Mouse (Mus musculus) limb, embryonic 14.5 days (tissue): ENCODE measurements at regions not wholly inside any gene's neighbourhood (a gene's known extent, or its start where the extent isn't known, plus 50 kb on each side); places are given as distances from the start of the nearest gene placed in this dataset.

ENCODE experiments used
- ATAC-seq: fragments of 200-750 bp; cut with Nextera tagmentation; 2 replicates; pipeline ENCODE4 v1.8.0; 2017; ENCODE audit warnings: low read depth, moderate number of reproducible peaks, moderate TSS enrichment; ENCODE audit not compliant: low FRiP score
- DNase-seq: peaks from one replicate; pipeline ENCODE4 v3.0.0-alpha.2; 2015; ENCODE audit warnings: low spot score
- H3K27ac ChIP-seq: fragments of 300-500 bp; sonication (generic); replicated peaks from 2 replicates; pipeline ENCODE4 v1.5.1; 2014; ENCODE audit warnings: low read depth, mild to moderate bottlenecking, low read length, moderate library complexity, mixed read lengths
- H3K27me3 ChIP-seq: fragments of 300-500 bp; sonication (generic); 2 replicates; pipeline ENCODE4 v1.6.1; 2014; ENCODE audit warnings: low read length, mixed read lengths; ENCODE audit not compliant: control insufficient read depth, insufficient read depth
- H3K36me3 ChIP-seq: fragments of 300-500 bp; sonication (generic); 2 replicates; pipeline ENCODE4 v1.6.1; 2014; ENCODE audit warnings: mild to moderate bottlenecking, low read length, moderate library complexity, mixed read lengths; ENCODE audit not compliant: control insufficient read depth, insufficient read depth
- H3K4me1 ChIP-seq: fragments of 300-500 bp; sonication (generic); 2 replicates; pipeline ENCODE4 v1.6.1; 2014; ENCODE audit warnings: antibody characterized with exemption, low read length, mixed read lengths; ENCODE audit not compliant: control insufficient read depth, insufficient read depth
- H3K4me2 ChIP-seq: fragments of 300-500 bp; sonication (generic); replicated peaks from 2 replicates; pipeline ENCODE4 v1.6.1; 2014; ENCODE audit warnings: low read depth, mild to moderate bottlenecking, low read length, moderate library complexity; ENCODE audit not compliant: severe bottlenecking
- H3K4me3 ChIP-seq: fragments of 300-500 bp; sonication (generic); replicated peaks from 2 replicates; pipeline ENCODE4 v1.5.1; 2014; ENCODE audit warnings: low read length
- H3K9ac ChIP-seq: fragments of 300-500 bp; sonication (generic); 2 replicates; pipeline ENCODE4 v1.6.1; 2014; ENCODE audit warnings: mild to moderate bottlenecking, low read depth, low read length, moderate library complexity; ENCODE audit not compliant: severe bottlenecking
- H3K9me3 ChIP-seq: fragments of 300-500 bp; sonication (generic); 2 replicates; pipeline ENCODE4 v1.6.1; 2016; ENCODE audit warnings: low read length; ENCODE audit not compliant: control insufficient read depth
- POLR2A ChIP-seq: fragments of 200-500 bp; IDR thresholded peaks from 2 replicates; pipeline ENCODE4 v1.8.0; 2012; ENCODE audit warnings: inconsistent platforms, mild to moderate bottlenecking, moderate library complexity, borderline replicate concordance; ENCODE audit not compliant: insufficient read depth, insufficient read length; ENCODE audit errors: extremely low read depth
- whole genome bisulfite sequencing: fragments of 180-500 bp; shearing (Covaris S2); extraction: QIAGEN DNeasy Blood & Tissue Kit; methylation state at CpG from one replicate; pipeline ENCODE4 v1.1.7; 2014; 5-methylcytosine and 5-hydroxymethylcytosine counted together

DNA sequence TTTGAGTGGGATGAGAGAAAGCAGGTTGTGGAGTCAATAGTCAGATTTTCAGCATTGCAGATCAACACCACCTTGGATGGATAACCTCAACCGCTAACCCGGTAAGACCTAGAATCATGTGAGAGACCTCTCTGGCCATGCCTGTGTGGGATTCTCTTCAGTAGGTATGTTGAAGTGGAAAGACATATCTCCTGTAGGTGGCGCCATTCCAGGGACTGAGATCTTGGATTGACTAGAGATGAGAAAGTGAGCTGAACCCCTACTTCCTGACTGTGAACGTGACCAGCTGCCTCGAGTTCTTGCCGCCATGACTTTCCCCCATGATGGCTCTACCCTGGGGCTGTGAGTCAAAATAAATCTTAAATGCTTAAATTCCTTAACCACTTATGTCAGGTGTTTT is 102.7 kb downstream of the Eva1a start:
- H3K27ac ChIP-seq: no peak overlapping the region
- no peak overlapping the region for H3K4me2 ChIP-seq
- H3K9me3 ChIP-seq: no peaks in the 10 kb centered on the region
- H3K4me3 ChIP-seq: no peak overlapping the region
- no peaks in the 10 kb centered on the region for H3K36me3 ChIP-seq
- ATAC-seq: no peak
- no peak overlapping the region for H3K9ac ChIP-seq
- no peak for DNase-seq
- H3K27me3 ChIP-seq: no peaks in the 10 kb centered on the region
- TF ChIP-seq POLR2A: no peak
- H3K4me1 ChIP-seq: no peaks in the 10 kb centered on the region
- WGBS: 75% methylated on average over 6 of the region's 6 CpGs

DNA sequence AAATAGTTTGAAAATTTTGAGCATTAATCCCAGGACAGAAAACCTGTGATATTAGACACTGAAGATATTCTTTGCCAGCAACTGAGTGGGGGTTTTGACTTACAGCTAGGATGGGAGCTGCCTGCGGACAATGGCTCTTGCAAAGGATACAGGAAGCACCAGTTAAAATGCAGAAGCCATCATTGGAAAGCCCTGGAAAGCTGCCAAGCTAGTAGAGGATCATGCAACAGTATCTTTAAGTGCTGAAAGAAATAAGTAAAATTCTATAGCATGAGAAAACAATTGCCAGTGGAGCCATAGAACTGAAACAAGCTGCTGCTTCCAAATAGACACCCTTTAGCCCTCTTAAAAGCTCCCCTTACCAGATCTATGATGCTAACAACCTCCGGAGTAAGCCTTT is 109.2 kb downstream of the Eva1a start:
- no peak overlapping the region for H3K4me2 ChIP-seq
- no peaks in the 10 kb centered on the region for H3K27me3 ChIP-seq
- H3K9me3 ChIP-seq: no peaks in the 10 kb centered on the region
- 69% methylated on average over 2 of the region's 2 CpGs for WGBS
- H3K27ac ChIP-seq: no peak overlapping the region
- TF ChIP-seq POLR2A: no peak
- no peaks in the 10 kb centered on the region for H3K4me1 ChIP-seq
- no peak overlapping the region for H3K4me3 ChIP-seq
- ATAC-seq (no peak), DNase-seq (peak; percentile 27)
- H3K9ac ChIP-seq: no peak overlapping the region
- no peaks in the 10 kb centered on the region for H3K36me3 ChIP-seq

DNA sequence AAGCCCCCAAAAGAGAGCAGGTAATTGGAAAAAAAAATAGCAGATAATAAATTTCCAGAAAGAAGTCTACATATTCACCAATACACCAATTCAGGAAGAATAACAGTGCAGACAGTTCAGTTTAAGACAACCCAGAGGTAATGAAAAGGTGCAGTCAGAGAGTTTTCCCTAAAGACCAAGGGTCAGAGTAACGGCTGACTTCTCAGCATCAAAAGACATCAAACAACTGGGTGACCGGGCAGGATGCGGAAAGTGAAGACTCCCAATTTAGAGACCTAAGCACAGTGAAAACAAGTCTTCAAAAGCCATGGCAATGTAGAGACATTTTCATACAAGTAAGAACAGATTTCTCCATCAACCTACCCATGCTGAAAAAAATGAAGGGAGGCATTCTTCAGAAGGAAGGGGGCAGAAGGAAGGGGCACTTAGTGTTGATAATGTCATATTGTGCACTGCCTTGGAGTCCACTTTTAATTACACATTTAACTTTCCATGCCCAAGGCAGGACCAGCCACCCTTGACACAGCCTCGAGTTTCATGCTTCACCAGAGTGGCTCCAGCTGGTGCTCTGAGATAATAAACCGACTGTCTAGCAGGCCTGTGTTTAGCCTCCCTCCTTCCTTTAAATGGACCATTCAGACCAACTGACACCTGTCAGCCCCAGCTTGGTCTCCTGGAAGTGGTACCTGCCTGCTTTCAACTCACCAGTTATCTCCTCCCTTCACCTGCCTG is 129.7 kb downstream of the Eva1a start:
- no peak overlapping the region for H3K9ac ChIP-seq
- no peaks in the 10 kb centered on the region for H3K4me1 ChIP-seq
- DNase-seq: no peak
- ATAC-seq: no peak
- no peak overlapping the region for H3K4me2 ChIP-seq
- no peak overlapping the region for H3K4me3 ChIP-seq
- TF ChIP-seq POLR2A: no peak
- no peaks in the 10 kb centered on the region for H3K36me3 ChIP-seq
- no peaks in the 10 kb centered on the region for H3K9me3 ChIP-seq
- no peak overlapping the region for H3K27ac ChIP-seq
- H3K27me3 ChIP-seq: no peaks in the 10 kb centered on the region
- WGBS: 57% methylated on average over 5 of the region's 5 CpGs

DNA sequence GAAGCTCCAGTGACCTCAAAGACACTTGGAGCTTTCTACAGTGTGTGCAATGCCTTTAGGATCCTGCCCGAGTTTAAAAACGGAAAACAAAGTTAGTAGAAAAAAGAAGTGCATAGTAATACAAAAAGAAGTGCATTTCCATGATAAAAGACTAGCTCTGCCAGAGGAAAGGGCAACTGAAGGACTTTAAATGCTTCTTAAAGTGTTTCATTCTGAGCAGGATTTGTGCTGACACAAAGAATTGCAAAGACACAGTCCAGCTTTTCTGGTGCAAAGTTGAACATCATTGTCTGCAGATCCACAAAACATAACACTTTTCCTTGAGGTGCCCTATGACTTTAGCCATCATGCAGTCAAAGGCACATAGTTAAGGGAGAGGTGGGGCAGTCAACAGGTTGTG is 134.1 kb downstream of the Eva1a start:
- Histone ChIP-seq H3K4me1 (no peaks in the 10 kb centered on the region), H3K4me2 (no peak overlapping the region), H3K27me3 (no peaks in the 10 kb centered on the region), H3K4me3 (no peak overlapping the region), H3K36me3 (no peaks in the 10 kb centered on the region), H3K9ac (no peak overlapping the region), H3K27ac (no peak overlapping the region), H3K9me3 (no peaks in the 10 kb centered on the region)
- TF ChIP-seq POLR2A: no peak
- DNase-seq: no peak
- 55% methylated on average over 2 of the region's 2 CpGs for WGBS
- ATAC-seq: no peak

DNA sequence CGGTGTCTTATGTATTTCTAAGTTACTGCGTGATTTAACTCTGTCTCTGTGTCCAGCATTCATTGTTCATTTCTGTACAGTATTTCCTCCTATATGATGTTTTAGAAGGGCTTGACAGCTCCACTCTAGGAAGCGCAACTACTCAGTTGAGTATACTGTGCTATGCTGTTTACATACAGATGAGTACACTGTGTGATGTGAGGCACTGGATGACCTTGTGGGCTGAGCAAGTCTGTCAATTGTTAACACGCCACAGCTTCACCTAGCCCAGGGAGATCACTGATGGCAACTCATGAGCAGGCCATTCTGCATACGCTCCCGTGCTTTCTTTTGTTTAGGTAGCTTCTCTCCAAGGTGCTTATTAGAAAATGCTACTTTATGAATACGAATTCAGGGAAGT is 159.3 kb downstream of the Eva1a start:
- 87% methylated on average over 7 of the region's 7 CpGs for WGBS
- H3K4me1 ChIP-seq: no peaks in the 10 kb centered on the region
- no peaks in the 10 kb centered on the region for H3K36me3 ChIP-seq
- no peak for TF ChIP-seq POLR2A
- DNase-seq (no peak), ATAC-seq (no peak)
- H3K27me3 ChIP-seq: no peaks in the 10 kb centered on the region
- H3K9ac ChIP-seq: no peak overlapping the region
- H3K27ac ChIP-seq: no peak overlapping the region
- no peak overlapping the region for H3K4me2 ChIP-seq
- no peaks in the 10 kb centered on the region for H3K9me3 ChIP-seq
- H3K4me3 ChIP-seq: no peak overlapping the region
